ENCODE assay signal across 8 mouse cellular contexts in the genomic region with DNA sequence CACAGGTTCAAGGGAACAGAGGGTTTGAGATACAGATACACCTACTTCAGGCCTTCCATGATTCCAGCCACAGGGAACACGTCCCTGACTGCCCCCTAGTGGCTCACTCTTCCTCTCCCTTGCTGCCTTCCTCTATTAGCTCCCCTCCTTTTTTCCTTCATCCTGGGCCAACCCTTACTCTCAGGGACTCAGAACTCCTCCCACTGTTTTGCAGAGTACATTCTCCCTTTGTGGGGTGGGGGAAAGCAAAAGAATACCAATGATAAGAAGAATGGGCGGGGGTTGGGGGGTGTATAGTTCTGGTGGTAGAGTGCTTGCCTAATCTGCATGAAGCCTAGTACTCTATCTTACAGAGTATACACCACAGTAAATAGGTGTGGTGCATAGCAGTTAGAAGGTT. TPM values are rescaled to one million over a fixed set of nuclear protein-coding genes. Genes with fewer than 3 reads are reported as not detected.
DNase-seq lines count a peak whose midpoint lies in the region; ATAC-seq lines count a peak whose summit lies in the region.

No protein-coding gene starts in this region.

- no peaks in the 10 kb centered on the region for H3K9me3 ChIP-seq in neural tube, embryonic 12.5 days
- peaks cover 2% of the 10 kb centered on the region; the same call in 1 of the 2 replicates for H3K9me3 ChIP-seq in midbrain, embryonic 11.5 days (ENCODE audit: control insufficient read depth, low read length)

- no peak overlapping the region for H3K4me3 ChIP-seq in neural tube, embryonic 12.5 days
- no peak overlapping the region for H3K4me3 ChIP-seq in midbrain, embryonic 11.5 days (ENCODE audit: low read depth, low read length)

- intact Hi-C loops in heart, postnatal 36 days (cut with DNase I): no loop called here

- DNase-seq in neural tube, embryonic 10.5 days (ENCODE audit: extremely low spot score, low spot score): no peak
- peak; percentile 39 for DNase-seq in Muller cell, postnatal 12 days (ENCODE audit: inconsistent ontology term)
- DNase-seq in cerebellum, postnatal 25 days: peak; percentile 74 to 88
- DNase-seq in heart, postnatal 36 days: peak; percentile 51 to 61
- DNase-seq in kidney, postnatal 4 days: peak; percentile 79 to 85
- no peak for DNase-seq in midbrain, embryonic 11.5 days (ENCODE audit: low spot score, missing footprints)
- no peak for DNase-seq in natural killer cell, adult 2 months (ENCODE audit: low spot score in 2 of 2)

- H3K27me3 ChIP-seq in neural tube, embryonic 12.5 days (replicated peaks): no peaks in the 10 kb centered on the region
- H3K27me3 ChIP-seq in midbrain, embryonic 11.5 days (ENCODE audit: control insufficient read depth, insufficient read depth, low read length): no peaks in the 10 kb centered on the region

- peak; percentile 66; the same call in 1 of the 2 replicates for ATAC-seq in neural tube, embryonic 12.5 days (ENCODE audit: low FRiP score, low read depth)
- ATAC-seq in midbrain, embryonic 11.5 days (ENCODE audit: low FRiP score): peak; percentile 56

- H3K27ac ChIP-seq in neural tube, embryonic 12.5 days: no peak overlapping the region
- H3K27ac ChIP-seq in midbrain, embryonic 11.5 days (ENCODE audit: low read depth, low read length): no peak overlapping the region

- H3K4me2 ChIP-seq in neural tube, embryonic 12.5 days (replicated peaks): no peak overlapping the region
- H3K4me2 ChIP-seq in midbrain, embryonic 11.5 days: no peak overlapping the region

- H3K4me1 ChIP-seq in neural tube, embryonic 12.5 days: no peaks in the 10 kb centered on the region
- H3K4me1 ChIP-seq in midbrain, embryonic 11.5 days (ENCODE audit: control insufficient read depth, insufficient read depth, low read length): no peaks in the 10 kb centered on the region

- no peak overlapping the region for H3K9ac ChIP-seq in neural tube, embryonic 12.5 days
- H3K9ac ChIP-seq in midbrain, embryonic 11.5 days (ENCODE audit: low read length): no peak overlapping the region

- peaks cover 35% of the 10 kb centered on the region for H3K36me3 ChIP-seq in neural tube, embryonic 12.5 days
- H3K36me3 ChIP-seq in midbrain, embryonic 11.5 days (ENCODE audit: control insufficient read depth, insufficient read depth, low read length): peaks cover 23% of the 10 kb centered on the region

- WGBS in neural tube, embryonic 12.5 days: 18% methylated on average over 2 of the region's 2 CpGs
- WGBS in midbrain, embryonic 11.5 days: 27% methylated on average over 2 of the region's 2 CpGs

RNA-seq across cellular contexts. Expression of a gene that starts 16.1 kb away (rescaled TPM):
- 21.2 and 22.6 TPM in 2 replicates for polyA plus RNA-seq in neural tube, embryonic 12.5 days (2016; fragmentation: Nextera tagmentation; extraction: Ambion mirVana)
- 10 to 100 TPM; 49.4 to 66.2 TPM for total RNA-seq in heart, postnatal 36 days (2021)
- polyA plus RNA-seq in midbrain, embryonic 11.5 days (2014; fragmentation: Nextera tagmentation; extraction: Ambion mirVana): 10.5 and 12.1 TPM in 2 replicates

RNA-seq across cellular contexts. Expression of a gene that starts 25.5 kb away (rescaled TPM):
- 115 and 117 TPM in 2 replicates for polyA plus RNA-seq in neural tube, embryonic 12.5 days (2016; fragmentation: Nextera tagmentation; extraction: Ambion mirVana)
- total RNA-seq in heart, postnatal 36 days (2021): 10 to 100 TPM; 24.9 to 31.0 TPM
- polyA plus RNA-seq in midbrain, embryonic 11.5 days (2014; fragmentation: Nextera tagmentation; extraction: Ambion mirVana): 107 and 116 TPM in 2 replicates

RNA-seq across cellular contexts. Expression of a gene that starts 47.9 kb away (rescaled TPM):
- 261 and 274 TPM in 2 replicates for polyA plus RNA-seq in neural tube, embryonic 12.5 days (2016; fragmentation: Nextera tagmentation; extraction: Ambion mirVana)
- total RNA-seq in heart, postnatal 36 days (2021): 10 to 100 TPM; 61.8 to 63.3 TPM
- polyA plus RNA-seq in midbrain, embryonic 11.5 days (2014; fragmentation: Nextera tagmentation; extraction: Ambion mirVana): 327 and 332 TPM in 2 replicates

Comparison
In these comparisons a context has a peak if more than half of its experiments do, and no peak if none do; other contexts are left out.
1. DNase-seq: peak in Muller cell, postnatal 12 days (single experiment), cerebellum, postnatal 25 days (2 of 2), heart, postnatal 36 days (2 of 2) and kidney, postnatal 4 days (2 of 2); none in neural tube, embryonic 10.5 days (single experiment), midbrain, embryonic 11.5 days (single experiment) and natural killer cell, adult 2 months (0 of 2).